Mouse (Mus musculus): ENCODE results near the gene Zfp831. TPM values are rescaled to one million over a fixed set of nuclear protein-coding genes. Genes with fewer than 3 reads are reported as not detected.

The Zfp831 gene
- polyA plus RNA-seq, 1 experiment from 2014 or later: not detected

GRCm38 (mm10) chr2:174603321-174603720 is 40.0 kb upstream of the Zfp831 start:
- Histone ChIP-seq H3K27me3 (replicated peaks; ENCODE audit: control insufficient read depth, insufficient read depth, low read length) (no peaks in the 10 kb centered on the region), H3K9me3 (replicated peaks; ENCODE audit: control insufficient read depth, low read length) (no peaks in the 10 kb centered on the region), H3K9ac (ENCODE audit: low read length) (no peak overlapping the region), H3K4me2 (ENCODE audit: low read length) (no peak overlapping the region), H3K4me1 (ENCODE audit: control insufficient read depth, insufficient read depth, low read length) (no peaks in the 10 kb centered on the region; the same call in 1 of the 2 replicates), H3K27ac (ENCODE audit: low read depth, low read length) (no peak overlapping the region), H3K36me3 (ENCODE audit: control insufficient read depth, insufficient read depth, low read length) (no peaks in the 10 kb centered on the region), H3K4me3 (ENCODE audit: low read depth, low read length) (no peak overlapping the region)
- ATAC-seq: no peak
- WGBS: 92% methylated on average over 7 of the region's 7 CpGs
- DNase-seq (ENCODE audit: low spot score): no peak

- H3K4me1 ChIP-seq (ENCODE audit: control insufficient read depth, insufficient read depth, low read length): no peaks in the 10 kb centered on the region; the same call in 1 of the 2 replicates
- ATAC-seq (no peak), DNase-seq (ENCODE audit: low spot score) (no peak)
- H3K9ac ChIP-seq (ENCODE audit: low read length): no peak overlapping the region
- no peak overlapping the region for H3K4me2 ChIP-seq (ENCODE audit: low read length)
- WGBS: 98% methylated on average over 1 of the region's 1 CpGs
- H3K36me3 ChIP-seq (ENCODE audit: control insufficient read depth, insufficient read depth, low read length): no peaks in the 10 kb centered on the region
- H3K9me3 ChIP-seq (replicated peaks; ENCODE audit: control insufficient read depth, low read length): no peaks in the 10 kb centered on the region
- no peak overlapping the region for H3K27ac ChIP-seq (ENCODE audit: low read depth, low read length)
- no peaks in the 10 kb centered on the region for H3K27me3 ChIP-seq (replicated peaks; ENCODE audit: control insufficient read depth, insufficient read depth, low read length)
- H3K4me3 ChIP-seq (ENCODE audit: low read depth, low read length): no peak overlapping the region
These were observed 38.3 kb upstream of the Zfp831 start for GRCm38 (mm10) chr2:174605020-174605419.

- Histone ChIP-seq H3K27me3 (replicated peaks; ENCODE audit: control insufficient read depth, insufficient read depth, low read length) (no peaks in the 10 kb centered on the region), H3K27ac (ENCODE audit: low read depth, low read length) (no peak overlapping the region), H3K9me3 (replicated peaks; ENCODE audit: control insufficient read depth, low read length) (no peaks in the 10 kb centered on the region), H3K4me3 (ENCODE audit: low read depth, low read length) (no peak overlapping the region), H3K4me2 (ENCODE audit: low read length) (no peak overlapping the region), H3K9ac (ENCODE audit: low read length) (no peak overlapping the region), H3K36me3 (ENCODE audit: control insufficient read depth, insufficient read depth, low read length) (no peaks in the 10 kb centered on the region), H3K4me1 (ENCODE audit: control insufficient read depth, insufficient read depth, low read length) (no peaks in the 10 kb centered on the region)
- no peak for ATAC-seq
- WGBS: 85% methylated on average over 4 of the region's 4 CpGs
- DNase-seq (ENCODE audit: low spot score): no peak
These were observed 37.8 kb upstream of the Zfp831 start for GRCm38 (mm10) chr2:174605442-174606087.

GRCm38 (mm10) chr2:174606376-174606775 is 37.0 kb upstream of the Zfp831 start:
- Histone ChIP-seq H3K27ac (ENCODE audit: low read depth, low read length) (no peak overlapping the region), H3K4me1 (ENCODE audit: control insufficient read depth, insufficient read depth, low read length) (no peaks in the 10 kb centered on the region), H3K9me3 (replicated peaks; ENCODE audit: control insufficient read depth, low read length) (no peaks in the 10 kb centered on the region), H3K4me2 (ENCODE audit: low read length) (no peak overlapping the region), H3K4me3 (ENCODE audit: low read depth, low read length) (no peak overlapping the region), H3K27me3 (replicated peaks; ENCODE audit: control insufficient read depth, insufficient read depth, low read length) (no peaks in the 10 kb centered on the region), H3K9ac (ENCODE audit: low read length) (no peak overlapping the region), H3K36me3 (ENCODE audit: control insufficient read depth, insufficient read depth, low read length) (no peaks in the 10 kb centered on the region)
- ATAC-seq: no peak
- WGBS: 70% methylated on average over 5 of the region's 5 CpGs
- no peak for DNase-seq (ENCODE audit: low spot score)

GRCm38 (mm10) chr2:174609892-174610291 is 33.4 kb upstream of the Zfp831 start:
- Histone ChIP-seq H3K9ac (ENCODE audit: low read length) (no peak overlapping the region), H3K27me3 (replicated peaks; ENCODE audit: control insufficient read depth, insufficient read depth, low read length) (no peaks in the 10 kb centered on the region), H3K4me3 (ENCODE audit: low read depth, low read length) (no peak overlapping the region), H3K4me2 (ENCODE audit: low read length) (no peak overlapping the region), H3K27ac (ENCODE audit: low read depth, low read length) (no peak overlapping the region), H3K36me3 (ENCODE audit: control insufficient read depth, insufficient read depth, low read length) (no peaks in the 10 kb centered on the region), H3K9me3 (replicated peaks; ENCODE audit: control insufficient read depth, low read length) (no peaks in the 10 kb centered on the region), H3K4me1 (ENCODE audit: control insufficient read depth, insufficient read depth, low read length) (no peaks in the 10 kb centered on the region)
- DNase-seq (ENCODE audit: low spot score) (no peak), ATAC-seq (no peak)
- WGBS: 92% methylated on average over 5 of the region's 5 CpGs

GRCm38 (mm10) chr2:174612386-174613063 is 30.8 kb upstream of the Zfp831 start:
- DNase-seq (ENCODE audit: low spot score): no peak
- ATAC-seq: no peak
- Histone ChIP-seq H3K9ac (ENCODE audit: low read length) (no peak overlapping the region), H3K4me1 (ENCODE audit: control insufficient read depth, insufficient read depth, low read length) (no peaks in the 10 kb centered on the region), H3K9me3 (replicated peaks; ENCODE audit: control insufficient read depth, low read length) (no peaks in the 10 kb centered on the region), H3K27ac (ENCODE audit: low read depth, low read length) (no peak overlapping the region), H3K27me3 (replicated peaks; ENCODE audit: control insufficient read depth, insufficient read depth, low read length) (no peaks in the 10 kb centered on the region), H3K4me2 (ENCODE audit: low read length) (no peak overlapping the region), H3K36me3 (ENCODE audit: control insufficient read depth, insufficient read depth, low read length) (no peaks in the 10 kb centered on the region), H3K4me3 (ENCODE audit: low read depth, low read length) (no peak overlapping the region)
- 77% methylated on average over 2 of the region's 2 CpGs for WGBS

GRCm38 (mm10) chr2:174613221-174613620 is 30.1 kb upstream of the Zfp831 start:
- 89% methylated on average over 8 of the region's 8 CpGs for WGBS
- no peak overlapping the region for H3K9ac ChIP-seq (ENCODE audit: low read length)
- H3K9me3 ChIP-seq (replicated peaks; ENCODE audit: control insufficient read depth, low read length): no peaks in the 10 kb centered on the region
- no peak overlapping the region for H3K27ac ChIP-seq (ENCODE audit: low read depth, low read length)
- no peak for DNase-seq (ENCODE audit: low spot score)
- no peaks in the 10 kb centered on the region for H3K36me3 ChIP-seq (ENCODE audit: control insufficient read depth, insufficient read depth, low read length)
- no peak overlapping the region for H3K4me3 ChIP-seq (ENCODE audit: low read depth, low read length)
- H3K27me3 ChIP-seq (replicated peaks; ENCODE audit: control insufficient read depth, insufficient read depth, low read length): no peaks in the 10 kb centered on the region
- H3K4me2 ChIP-seq (ENCODE audit: low read length): no peak overlapping the region
- no peak for ATAC-seq
- no peaks in the 10 kb centered on the region for H3K4me1 ChIP-seq (ENCODE audit: control insufficient read depth, insufficient read depth, low read length)

- ATAC-seq (no peak), DNase-seq (ENCODE audit: low spot score) (no peak)
- no peak overlapping the region for H3K4me3 ChIP-seq (ENCODE audit: low read depth, low read length)
- H3K27me3 ChIP-seq (replicated peaks; ENCODE audit: control insufficient read depth, insufficient read depth, low read length): no peaks in the 10 kb centered on the region
- H3K4me2 ChIP-seq (ENCODE audit: low read length): no peak overlapping the region
- H3K9ac ChIP-seq (ENCODE audit: low read length): no peak overlapping the region
- H3K36me3 ChIP-seq (ENCODE audit: control insufficient read depth, insufficient read depth, low read length): no peaks in the 10 kb centered on the region
- no peaks in the 10 kb centered on the region for H3K4me1 ChIP-seq (ENCODE audit: control insufficient read depth, insufficient read depth, low read length)
- no peak overlapping the region for H3K27ac ChIP-seq (ENCODE audit: low read depth, low read length)
- WGBS: 85% methylated on average over 11 of the region's 11 CpGs
- no peaks in the 10 kb centered on the region for H3K9me3 ChIP-seq (replicated peaks; ENCODE audit: control insufficient read depth, low read length)
These were observed 29.4 kb upstream of the Zfp831 start for GRCm38 (mm10) chr2:174613921-174614441.

GRCm38 (mm10) chr2:174621881-174622280 is 21.5 kb upstream of the Zfp831 start:
- Histone ChIP-seq H3K4me2 (ENCODE audit: low read length) (no peak overlapping the region), H3K36me3 (ENCODE audit: control insufficient read depth, insufficient read depth, low read length) (no peaks in the 10 kb centered on the region), H3K9me3 (replicated peaks; ENCODE audit: control insufficient read depth, low read length) (no peaks in the 10 kb centered on the region), H3K9ac (ENCODE audit: low read length) (no peak overlapping the region), H3K4me3 (ENCODE audit: low read depth, low read length) (no peak overlapping the region), H3K27me3 (replicated peaks; ENCODE audit: control insufficient read depth, insufficient read depth, low read length) (no peaks in the 10 kb centered on the region), H3K4me1 (ENCODE audit: control insufficient read depth, insufficient read depth, low read length) (no peaks in the 10 kb centered on the region), H3K27ac (ENCODE audit: low read depth, low read length) (no peak overlapping the region)
- ATAC-seq (no peak), DNase-seq (ENCODE audit: low spot score) (no peak)
- WGBS: 96% methylated on average over 7 of the region's 7 CpGs

Data from forebrain, embryonic 14.5 days (tissue).